Mouse (Mus musculus): ENCODE data around the gene Adap1. TPM values are rescaled to one million over a fixed set of nuclear protein-coding genes. Genes with fewer than 3 reads are reported as not detected.
"Not testable (repeated sequence)": the region's sequence is repeated elsewhere in the genome, so short reads cannot be mapped to it uniquely, and the experiment has no call there.

Gene Adap1
- polyA plus RNA-seq, 1 experiment from 2014 or later = 0.69 TPM

- no peaks in the 10 kb centered on the region for H3K9me3 ChIP-seq (ENCODE audit: control insufficient read depth, low read length)
- H3K4me3 ChIP-seq (ENCODE audit: low read depth, low read length) = peak overlapping the region; percentile 93
- peaks cover 9% of the 10 kb centered on the region for H3K4me1 ChIP-seq (ENCODE audit: control insufficient read depth, insufficient read depth, low read length)
- ATAC-seq (ENCODE audit: insufficient number of reproducible peaks, low FRiP score, low TSS enrichment, low read depth) (peak; percentile 81; the same call in 1 of the 2 replicates), DNase-seq (ENCODE audit: low spot score) (peak; percentile 97)
- H3K9ac ChIP-seq (ENCODE audit: low read length) = peak overlapping the region; percentile 84
- WGBS = under 1% methylated on average over 32 of the region's 33 CpGs
- H3K27ac ChIP-seq (replicated peaks; ENCODE audit: low read depth, low read length) = peak overlapping the region; percentile 47; the same call in 1 of the 2 replicates
- H3K36me3 ChIP-seq (ENCODE audit: control insufficient read depth, insufficient read depth, low read length) = peaks cover 10% of the 10 kb centered on the region; the same call in 1 of the 2 replicates
- peak overlapping the region; percentile 97 for H3K4me2 ChIP-seq (ENCODE audit: low read depth, severe bottlenecking)
- H3K27me3 ChIP-seq (ENCODE audit: control insufficient read depth, insufficient read depth, low read length) = no peaks in the 10 kb centered on the region
These were observed 19.4 kb upstream of the Adap1 start for GRCm38 (mm10) chr5:139344687-139345363.

- no peaks in the 10 kb centered on the region for H3K9me3 ChIP-seq (ENCODE audit: control insufficient read depth, low read length)
- H3K4me2 ChIP-seq (ENCODE audit: low read depth, severe bottlenecking) = peak overlapping the region; percentile 97
- peak; percentile 87 for DNase-seq (ENCODE audit: low spot score)
- H3K4me3 ChIP-seq (ENCODE audit: low read depth, low read length) = peak overlapping the region; percentile 93
- H3K36me3 ChIP-seq (ENCODE audit: control insufficient read depth, insufficient read depth, low read length) = peaks cover 13% of the 10 kb centered on the region; the same call in 1 of the 2 replicates
- H3K4me1 ChIP-seq (ENCODE audit: control insufficient read depth, insufficient read depth, low read length) = peaks cover 9% of the 10 kb centered on the region
- H3K9ac ChIP-seq (ENCODE audit: low read length) = peak overlapping the region; percentile 84
- H3K27ac ChIP-seq (replicated peaks; ENCODE audit: low read depth, low read length) = no peak overlapping the region; the same call in 1 of the 2 replicates
- 6% methylated on average over 12 of the region's 12 CpGs for WGBS
- H3K27me3 ChIP-seq (ENCODE audit: control insufficient read depth, insufficient read depth, low read length) = no peaks in the 10 kb centered on the region
- ATAC-seq (ENCODE audit: insufficient number of reproducible peaks, low FRiP score, low TSS enrichment, low read depth) = peak; percentile 73
These were observed 18.7 kb upstream of the Adap1 start for GRCm38 (mm10) chr5:139344021-139344686.

- Histone ChIP-seq H3K27ac (replicated peaks; ENCODE audit: low read depth, low read length) (no peak overlapping the region), H3K4me1 (ENCODE audit: control insufficient read depth, insufficient read depth, low read length) (peaks cover 6% of the 10 kb centered on the region), H3K36me3 (ENCODE audit: control insufficient read depth, insufficient read depth, low read length) (peaks cover 27% of the 10 kb centered on the region; the same call in 1 of the 2 replicates), H3K9me3 (ENCODE audit: control insufficient read depth, low read length) (no peaks in the 10 kb centered on the region), H3K4me2 (ENCODE audit: low read depth, severe bottlenecking) (no peak overlapping the region), H3K9ac (ENCODE audit: low read length) (no peak overlapping the region), H3K27me3 (ENCODE audit: control insufficient read depth, insufficient read depth, low read length) (no peaks in the 10 kb centered on the region), H3K4me3 (ENCODE audit: low read depth, low read length) (no peak overlapping the region)
- WGBS = 89% methylated on average over 11 of the region's 11 CpGs
- no peak for ATAC-seq (ENCODE audit: insufficient number of reproducible peaks, low FRiP score, low TSS enrichment, low read depth)
- DNase-seq (ENCODE audit: low spot score) = no peak
These were observed 13.5 kb upstream of the Adap1 start for GRCm38 (mm10) chr5:139338891-139339290.

- Histone ChIP-seq H3K36me3 (ENCODE audit: control insufficient read depth, insufficient read depth, low read length) (peaks cover 27% of the 10 kb centered on the region; the same call in 1 of the 2 replicates), H3K4me2 (ENCODE audit: low read depth, severe bottlenecking) (no peak overlapping the region), H3K9me3 (ENCODE audit: control insufficient read depth, low read length) (no peaks in the 10 kb centered on the region), H3K4me3 (ENCODE audit: low read depth, low read length) (no peak overlapping the region), H3K27ac (replicated peaks; ENCODE audit: low read depth, low read length) (no peak overlapping the region), H3K27me3 (ENCODE audit: control insufficient read depth, insufficient read depth, low read length) (no peaks in the 10 kb centered on the region), H3K9ac (ENCODE audit: low read length) (no peak overlapping the region), H3K4me1 (ENCODE audit: control insufficient read depth, insufficient read depth, low read length) (peaks cover 1% of the 10 kb centered on the region)
- ATAC-seq (ENCODE audit: insufficient number of reproducible peaks, low FRiP score, low TSS enrichment, low read depth) = no peak
- WGBS = 83% methylated on average over 3 of the region's 3 CpGs
- no peak for DNase-seq (ENCODE audit: low spot score)
These were observed 13.0 kb upstream of the Adap1 start for GRCm38 (mm10) chr5:139338403-139338802.

- ATAC-seq (ENCODE audit: insufficient number of reproducible peaks, low FRiP score, low TSS enrichment, low read depth) = no peak
- 87% methylated on average over 13 of the region's 13 CpGs for WGBS
- H3K36me3 ChIP-seq (ENCODE audit: control insufficient read depth, insufficient read depth, low read length) = peaks cover 27% of the 10 kb centered on the region; the same call in 1 of the 2 replicates
These were observed 12.5 kb upstream of the Adap1 start for GRCm38 (mm10) chr5:139337826-139338370.

GRCm38 (mm10) chr5:139335634-139336033 is 10.2 kb upstream of the Adap1 start:
- Histone ChIP-seq H3K4me2 (ENCODE audit: low read depth, severe bottlenecking) (no peak overlapping the region), H3K9me3 (ENCODE audit: control insufficient read depth, low read length) (no peaks in the 10 kb centered on the region), H3K27me3 (ENCODE audit: control insufficient read depth, insufficient read depth, low read length) (no peaks in the 10 kb centered on the region), H3K4me3 (ENCODE audit: low read depth, low read length) (no peak overlapping the region), H3K36me3 (ENCODE audit: control insufficient read depth, insufficient read depth, low read length) (peaks cover 19% of the 10 kb centered on the region; the same call in 1 of the 2 replicates), H3K9ac (ENCODE audit: low read length) (no peak overlapping the region), H3K27ac (replicated peaks; ENCODE audit: low read depth, low read length) (no peak overlapping the region), H3K4me1 (ENCODE audit: control insufficient read depth, insufficient read depth, low read length) (no peaks in the 10 kb centered on the region)
- 97% methylated on average over 4 of the region's 4 CpGs for WGBS
- ATAC-seq (ENCODE audit: insufficient number of reproducible peaks, low FRiP score, low TSS enrichment, low read depth) (no peak; the same call in 1 of the 2 replicates), DNase-seq (ENCODE audit: low spot score) (no peak)

More at GRCm38 (mm10) chr5:139337826-139338370, 12.5 kb upstream of the Adap1 start:
- no peak overlapping the region for H3K4me3 ChIP-seq (ENCODE audit: low read depth, low read length)
- no peak overlapping the region for H3K27ac ChIP-seq (replicated peaks; ENCODE audit: low read depth, low read length)
- H3K9ac ChIP-seq (ENCODE audit: low read length) = no peak overlapping the region
- DNase-seq (ENCODE audit: low spot score) = no peak
- no peaks in the 10 kb centered on the region for H3K9me3 ChIP-seq (ENCODE audit: control insufficient read depth, low read length)
- no peaks in the 10 kb centered on the region for H3K27me3 ChIP-seq (ENCODE audit: control insufficient read depth, insufficient read depth, low read length)
- H3K4me1 ChIP-seq (ENCODE audit: control insufficient read depth, insufficient read depth, low read length) = no peaks in the 10 kb centered on the region
- H3K4me2 ChIP-seq (ENCODE audit: low read depth, severe bottlenecking) = no peak overlapping the region

GRCm38 (mm10) chr5:139334394-139334793 is 9.0 kb upstream of the Adap1 start:
- not testable (repeated sequence) for ATAC-seq (ENCODE audit: insufficient number of reproducible peaks, low FRiP score, low TSS enrichment, low read depth); DNase-seq (ENCODE audit: low spot score); H3K27me3 ChIP-seq (ENCODE audit: control insufficient read depth, insufficient read depth, low read length); H3K9me3 ChIP-seq (ENCODE audit: control insufficient read depth, low read length); H3K4me1 ChIP-seq (ENCODE audit: control insufficient read depth, insufficient read depth, low read length); H3K4me2 ChIP-seq (ENCODE audit: low read depth, severe bottlenecking); H3K4me3 ChIP-seq (ENCODE audit: low read depth, low read length); H3K27ac ChIP-seq (replicated peaks; ENCODE audit: low read depth, low read length); H3K9ac ChIP-seq (ENCODE audit: low read length)
- WGBS = 84% methylated on average over 10 of the region's 10 CpGs
- H3K36me3 ChIP-seq (ENCODE audit: control insufficient read depth, insufficient read depth, low read length) = peaks cover 16% of the 10 kb centered on the region; the same call in 1 of the 2 replicates

- Histone ChIP-seq H3K9ac (ENCODE audit: low read length) (no peak overlapping the region), H3K4me3 (ENCODE audit: low read depth, low read length) (no peak overlapping the region), H3K27ac (replicated peaks; ENCODE audit: low read depth, low read length) (no peak overlapping the region), H3K4me2 (ENCODE audit: low read depth, severe bottlenecking) (no peak overlapping the region), H3K9me3 (ENCODE audit: control insufficient read depth, low read length) (no peaks in the 10 kb centered on the region), H3K4me1 (ENCODE audit: control insufficient read depth, insufficient read depth, low read length) (no peaks in the 10 kb centered on the region), H3K27me3 (ENCODE audit: control insufficient read depth, insufficient read depth, low read length) (no peaks in the 10 kb centered on the region), H3K36me3 (ENCODE audit: control insufficient read depth, insufficient read depth, low read length) (peaks cover 9% of the 10 kb centered on the region; the same call in 1 of the 2 replicates)
- no peak for ATAC-seq (ENCODE audit: insufficient number of reproducible peaks, low FRiP score, low TSS enrichment, low read depth)
- WGBS = 82% methylated on average over 16 of the region's 16 CpGs
- DNase-seq (ENCODE audit: low spot score) = no peak
These were observed 8.0 kb upstream of the Adap1 start for GRCm38 (mm10) chr5:139333301-139334013.
